Mouse (Mus musculus) kidney, adult 8-10 months (tissue): ENCODE data around the gene Sec14l5.
"Not testable (repeated sequence)": the region's sequence is repeated elsewhere in the genome, so short reads cannot be mapped to it uniquely, and the experiment has no call there.

Experiments used
- DNase-seq, 2 experiments: peaks; one replicate each; pipeline ENCODE4 v3.0.0; 2022

The Sec14l5 gene

DNA sequence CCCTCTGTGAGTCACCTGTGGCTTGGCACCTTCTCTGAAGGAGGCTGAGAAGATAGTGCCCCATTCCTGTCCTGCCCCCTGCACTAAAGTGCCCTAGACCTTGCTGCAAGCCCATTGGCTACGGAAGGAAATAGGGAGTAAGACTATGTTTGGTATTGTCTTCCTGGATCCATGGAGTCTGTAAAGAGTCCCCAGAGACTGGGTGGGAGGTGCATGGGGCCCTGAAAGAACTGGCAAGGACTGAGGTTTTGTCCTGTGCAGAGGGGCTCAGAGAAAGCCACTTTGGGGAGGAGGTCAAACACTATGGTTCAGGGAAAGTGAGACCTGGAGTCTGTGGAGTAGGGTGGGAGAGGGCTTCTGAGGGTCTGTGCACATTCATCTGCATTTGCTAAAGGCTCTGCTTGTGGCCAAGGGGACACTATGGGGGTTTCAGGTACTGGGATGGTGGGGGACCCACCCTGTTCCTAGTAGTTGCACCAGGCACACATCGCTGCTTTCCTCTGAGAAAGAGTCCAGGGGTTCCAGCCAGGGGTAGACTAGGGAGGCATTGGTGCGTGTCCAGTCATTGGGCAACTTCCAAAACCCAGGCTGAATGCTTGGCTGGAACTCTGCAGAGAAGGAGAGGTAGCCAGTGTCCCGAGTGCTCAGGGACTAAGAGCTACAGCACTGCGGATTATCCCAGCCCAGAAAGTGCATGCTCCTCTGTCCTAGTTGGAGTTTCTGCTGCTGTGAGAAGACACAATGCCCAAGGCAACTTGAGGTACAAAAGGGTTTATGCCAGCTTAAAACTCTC is 70.6 kb downstream of the Sec14l5 start:
- DNase-seq = peak; percentile 73 to 84

GRCm38 (mm10) chr16:5221403-5221802 is 74.5 kb downstream of the Sec14l5 start:
- no peak for DNase-seq

DNA sequence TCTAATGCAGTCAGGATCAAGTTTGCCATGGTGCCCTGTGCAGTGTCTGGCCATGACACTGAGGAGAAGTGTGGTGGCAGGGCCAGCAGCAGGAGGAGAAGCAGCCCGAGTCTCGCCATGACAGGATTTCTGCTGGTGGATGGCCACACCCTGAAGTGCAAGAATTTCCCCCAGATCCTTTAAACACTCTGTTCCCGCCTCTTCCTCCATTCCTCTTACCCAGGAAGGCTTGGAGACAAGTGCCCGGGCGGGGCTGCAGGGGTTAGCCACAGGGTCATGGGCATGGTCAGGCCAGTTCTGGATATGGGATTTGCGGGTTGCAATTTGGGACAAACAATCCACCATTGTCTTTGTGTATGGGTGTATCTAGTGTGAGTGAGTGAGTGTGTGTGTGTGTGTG is 75.2 kb downstream of the Sec14l5 start, which contains the start of gene AU021092:
TSS of gene AU021092 (minus strand) at position 160 of the 400 bp plus-strand sequence.
- DNase-seq = peak; percentile 36 to 53

GRCm38 (mm10) chr16:5226534-5226933 is 79.6 kb downstream of the Sec14l5 start:
- DNase-seq = peak in 1 of 2 experiments; percentile 42

DNA sequence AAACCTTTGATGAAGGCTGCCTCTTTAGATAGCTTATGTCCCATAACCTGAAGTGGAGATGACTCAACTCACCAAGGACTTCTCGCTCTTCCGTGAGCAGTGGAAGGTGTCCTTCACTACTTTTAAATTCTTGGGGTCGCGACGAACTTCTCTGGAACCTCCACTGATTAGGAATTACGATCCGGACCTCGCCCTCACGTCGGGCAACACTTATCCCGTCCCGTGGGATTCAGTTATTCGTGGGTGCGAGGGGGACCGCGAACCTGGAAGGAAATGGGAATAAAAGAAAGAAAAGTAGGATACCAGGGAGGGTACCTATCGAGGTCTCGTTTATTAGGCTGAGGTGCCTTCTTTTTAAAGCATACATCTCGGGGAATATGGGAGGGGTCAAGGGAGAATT is 80.6 kb downstream of the Sec14l5 start:
- DNase-seq = not testable (repeated sequence)

- not testable (repeated sequence) for DNase-seq
These were observed 81.2 kb downstream of the Sec14l5 start for GRCm38 (mm10) chr16:5228103-5228502.

- DNase-seq = no peak
These were observed 86.1 kb downstream of the Sec14l5 start for GRCm38 (mm10) chr16:5232982-5233381.

GRCm38 (mm10) chr16:5233418-5234313 is 86.8 kb downstream of the Sec14l5 start, which contains the start of gene Alg1:
Gene Alg1 (plus strand): TSS chr16:5233621.
- DNase-seq = peak; percentile 94 to 95
